Mouse (Mus musculus) stomach, embryonic 16.5 days (tissue): ENCODE results near the gene Mdga1. TPM values are rescaled to one million over a fixed set of nuclear protein-coding genes. Genes with fewer than 3 reads are reported as not detected.
A peak's percentile ranks its signal among the peaks of the same experiment; 100 is the strongest.

Source experiments
- ATAC-seq: fragments of 200-750 bp; cut with Nextera tagmentation; 2 replicates; pipeline ENCODE4 v1.8.0; 2017; ENCODE audit warnings: moderate number of reproducible peaks, moderate TSS enrichment; ENCODE audit not compliant: insufficient read depth, low FRiP score
- H3K27ac ChIP-seq: fragments of 300-500 bp; sonication (generic); 2 replicates; pipeline ENCODE4 v1.5.1; 2014; ENCODE audit warnings: low read length
- H3K27me3 ChIP-seq: fragments of 300-500 bp; sonication (generic); 2 replicates; pipeline ENCODE4 v1.6.1; 2014; ENCODE audit warnings: low read length, control low read depth, mixed read lengths; ENCODE audit not compliant: control insufficient read depth, insufficient read depth
- H3K36me3 ChIP-seq: fragments of 300-500 bp; sonication (generic); 2 replicates; pipeline ENCODE4 v1.6.1; 2014; ENCODE audit warnings: low read length; ENCODE audit not compliant: control insufficient read depth, insufficient read depth
- H3K4me1 ChIP-seq: fragments of 300-500 bp; sonication (generic); 2 replicates; pipeline ENCODE4 v1.6.1; 2014; ENCODE audit warnings: low read length, control low read depth, mixed read lengths; ENCODE audit not compliant: control insufficient read depth, insufficient read depth
- H3K4me2 ChIP-seq: fragments of 300-500 bp; sonication (generic); 2 replicates; pipeline ENCODE4 v1.6.1; 2014; ENCODE audit warnings: low read depth, low read length, mixed read lengths
- H3K4me3 ChIP-seq: fragments of 300-500 bp; sonication (generic); replicated peaks from 2 replicates; pipeline ENCODE4 v1.5.1; 2014; ENCODE audit warnings: mild to moderate bottlenecking, low read length
- H3K9ac ChIP-seq: fragments of 300-500 bp; sonication (generic); 2 replicates; pipeline ENCODE4 v1.6.1; 2014; ENCODE audit warnings: low read length
- H3K9me3 ChIP-seq: fragments of 300-500 bp; sonication (generic); replicated peaks from 2 replicates; pipeline ENCODE4 v1.6.1; 2016; ENCODE audit warnings: low read length, control low read depth; ENCODE audit not compliant: control insufficient read depth
- WGBS: fragments of 180-500 bp; shearing (Covaris S2); extraction: QIAGEN DNeasy Blood & Tissue Kit; methylation state at CpG from one replicate; pipeline ENCODE4 v1.1.7; 2014; 5-methylcytosine and 5-hydroxymethylcytosine counted together
- polyA plus RNA-seq: library from polyadenylated mRNA; unstranded; fragments of >200 nt; fragmentation: Nextera tagmentation; extraction: Ambion mirVana; gene quantifications from 2 replicates; pipeline ENCODE4 v1.2.1, GENCODE M21; 2015

Mdga1 gene
- polyA plus RNA-seq, 1 experiment from 2014 or later: 2.9 TPM

DNA sequence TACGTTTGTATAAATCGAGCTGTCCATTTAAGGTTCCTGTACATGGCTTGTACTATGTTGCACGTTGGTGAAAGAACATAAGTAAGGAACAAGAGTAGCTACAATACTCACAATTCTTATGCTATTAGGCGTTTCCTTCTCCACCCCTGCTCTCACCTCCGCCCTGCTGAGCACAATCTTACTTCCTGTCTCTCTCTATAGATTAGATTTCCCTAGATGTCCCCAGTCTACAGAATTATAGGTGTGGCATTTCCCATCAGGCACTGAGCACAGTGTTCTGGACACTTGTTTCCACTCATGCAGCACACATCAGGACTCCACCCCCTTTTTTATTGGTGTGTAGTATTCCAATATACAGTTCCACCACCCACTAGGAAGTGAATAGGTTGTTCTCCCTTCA lies 19.8 kb upstream of the Mdga1 start:
- 87% methylated on average over 5 of the region's 5 CpGs for WGBS
- Histone ChIP-seq H3K4me3 (no peak overlapping the region), H3K27me3 (no peaks in the 10 kb centered on the region), H3K36me3 (no peaks in the 10 kb centered on the region), H3K4me1 (no peaks in the 10 kb centered on the region), H3K9me3 (no peaks in the 10 kb centered on the region), H3K27ac (no peak overlapping the region), H3K9ac (no peak overlapping the region), H3K4me2 (no peak overlapping the region)
- no peak for ATAC-seq

DNA sequence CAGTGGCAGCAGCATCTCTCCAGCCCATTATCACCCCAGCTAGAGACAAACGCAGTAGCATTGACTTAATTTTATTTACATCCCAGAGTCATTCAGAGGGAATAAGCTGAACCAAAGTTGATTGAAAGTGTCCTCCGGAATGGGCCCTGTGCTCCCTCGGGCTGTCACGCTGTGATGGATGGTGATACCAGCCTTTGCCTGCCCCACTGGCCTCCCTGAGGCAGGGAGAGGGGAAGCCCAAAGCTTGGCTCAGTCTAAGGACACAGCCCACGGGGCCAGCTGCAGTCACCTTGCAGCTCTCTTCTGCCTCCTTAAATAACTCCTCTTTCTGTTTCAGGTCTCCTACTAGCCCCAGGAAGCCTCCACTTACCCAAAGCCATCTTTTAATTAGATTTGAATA lies 18.3 kb upstream of the Mdga1 start:
- 23% methylated on average over 5 of the region's 5 CpGs for WGBS
- H3K4me2 ChIP-seq: no peak overlapping the region
- no peak overlapping the region for H3K9ac ChIP-seq
- H3K27me3 ChIP-seq: no peaks in the 10 kb centered on the region
- ATAC-seq: no peak
- H3K9me3 ChIP-seq: no peaks in the 10 kb centered on the region
- no peak overlapping the region for H3K4me3 ChIP-seq
- no peaks in the 10 kb centered on the region for H3K36me3 ChIP-seq
- no peaks in the 10 kb centered on the region for H3K4me1 ChIP-seq
- H3K27ac ChIP-seq: no peak overlapping the region

DNA sequence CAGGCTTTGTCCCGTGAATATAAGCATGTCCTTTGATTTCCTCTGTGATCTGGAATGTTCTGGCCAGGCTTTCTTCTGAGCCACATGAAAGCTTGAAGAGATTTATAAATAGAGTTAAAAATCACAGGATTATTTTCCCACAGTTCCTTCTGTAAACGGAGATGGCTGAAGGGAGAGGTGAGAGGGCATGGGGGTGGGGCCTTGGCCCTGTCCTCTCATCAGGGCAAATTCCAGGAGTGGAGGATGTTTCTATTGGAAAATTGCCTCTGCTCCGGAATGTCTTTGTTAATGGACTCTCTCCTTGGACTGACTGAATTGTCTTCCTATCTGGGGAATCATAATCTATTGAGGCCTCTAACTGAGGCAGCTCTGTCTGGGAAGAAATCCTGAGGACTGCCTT lies 15.6 kb upstream of the Mdga1 start:
- 17% methylated on average over 3 of the region's 3 CpGs for WGBS
- H3K27ac ChIP-seq: peak overlapping the region; percentile 9; the same call in 1 of the 2 replicates
- 0 out of 2 replicates have a peak, but pooled peaks cover 5% of the 10 kb centered on the region for H3K9me3 ChIP-seq
- H3K36me3 ChIP-seq: no peaks in the 10 kb centered on the region
- H3K9ac ChIP-seq: no peak overlapping the region
- no peaks in the 10 kb centered on the region for H3K27me3 ChIP-seq
- no peaks in the 10 kb centered on the region for H3K4me1 ChIP-seq
- H3K4me3 ChIP-seq: no peak overlapping the region
- no peak overlapping the region for H3K4me2 ChIP-seq
- ATAC-seq: no peak

DNA sequence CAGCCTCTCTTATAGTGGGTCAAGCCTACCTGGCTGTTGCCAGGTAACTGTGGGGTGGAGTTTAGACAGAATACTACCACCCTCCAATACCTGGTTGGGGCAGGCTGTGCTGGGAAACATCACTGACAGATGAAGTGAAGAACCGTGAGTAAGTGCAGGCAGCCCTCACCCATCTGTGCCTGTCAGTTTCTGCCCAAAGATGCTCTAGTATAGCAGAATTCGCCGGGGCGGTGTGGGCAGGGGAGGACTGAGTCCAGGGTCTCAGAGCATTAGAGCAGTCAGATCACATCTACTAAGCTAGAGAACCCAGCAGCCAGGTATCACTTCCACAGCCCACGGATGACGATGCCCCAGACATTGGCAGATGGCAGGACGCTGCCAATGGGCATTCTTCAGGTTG lies 15.0 kb upstream of the Mdga1 start:
- H3K4me3 ChIP-seq: no peak overlapping the region
- no peak overlapping the region for H3K9ac ChIP-seq
- H3K9me3 ChIP-seq: 0 out of 2 replicates have a peak, but pooled peaks cover 5% of the 10 kb centered on the region
- H3K4me2 ChIP-seq: no peak overlapping the region
- 79% methylated on average over 7 of the region's 7 CpGs for WGBS
- H3K27ac ChIP-seq: peak overlapping the region; percentile 9; the same call in 1 of the 2 replicates
- H3K4me1 ChIP-seq: 0 out of 2 replicates have a peak, but pooled peaks cover 3% of the 10 kb centered on the region
- no peaks in the 10 kb centered on the region for H3K27me3 ChIP-seq
- ATAC-seq: no peak
- H3K36me3 ChIP-seq: no peaks in the 10 kb centered on the region

DNA sequence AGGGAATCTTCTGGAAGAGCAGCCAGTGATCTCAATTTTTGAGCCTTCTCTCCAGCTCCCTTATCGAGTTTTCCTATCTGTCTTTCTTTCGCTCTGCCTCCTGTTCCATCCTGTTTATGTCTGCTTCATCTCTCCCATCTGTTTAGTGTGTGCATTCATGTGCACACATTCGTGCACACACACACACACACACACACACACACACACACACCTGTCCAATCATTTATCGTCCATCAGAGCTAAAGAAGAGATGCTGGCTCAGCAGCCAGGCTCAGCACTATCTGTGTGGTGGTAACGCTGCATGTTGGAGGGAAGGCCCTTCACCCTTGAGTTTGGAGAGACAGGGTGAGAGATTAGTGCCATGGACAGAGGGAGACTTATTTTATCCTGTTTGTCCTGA lies 13.3 kb upstream of the Mdga1 start:
- H3K4me1 ChIP-seq: peaks cover 6% of the 10 kb centered on the region; the same call in 1 of the 2 replicates
- no peaks in the 10 kb centered on the region for H3K36me3 ChIP-seq
- 0 out of 2 replicates have a peak, but pooled peaks cover 5% of the 10 kb centered on the region for H3K9me3 ChIP-seq
- WGBS: 70% methylated on average over 5 of the region's 5 CpGs
- H3K27ac ChIP-seq: no peak overlapping the region
- no peak overlapping the region for H3K9ac ChIP-seq
- no peak for ATAC-seq
- no peak overlapping the region for H3K4me3 ChIP-seq
- H3K4me2 ChIP-seq: no peak overlapping the region
- H3K27me3 ChIP-seq: no peaks in the 10 kb centered on the region

DNA sequence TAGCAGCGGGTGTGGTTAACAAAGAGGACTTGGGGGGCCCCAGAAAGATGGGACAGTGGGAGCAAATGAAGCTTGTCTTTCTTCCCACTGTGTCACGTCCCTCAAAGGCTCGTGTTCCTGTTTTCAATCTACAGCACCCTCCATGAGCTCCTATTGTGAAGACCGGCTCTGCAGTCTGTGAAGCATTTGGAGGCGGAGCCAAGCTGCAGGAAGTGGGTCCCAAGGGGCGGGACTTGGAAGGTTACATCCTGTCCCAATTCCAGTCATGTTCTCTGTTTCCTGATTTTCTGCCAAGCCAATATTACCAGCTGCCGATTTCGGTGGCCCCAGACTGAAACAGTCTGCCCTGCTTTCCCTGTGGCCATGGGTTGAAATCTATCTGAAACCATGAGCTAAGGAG lies 11.7 kb upstream of the Mdga1 start:
- Histone ChIP-seq H3K4me3 (no peak overlapping the region), H3K9ac (no peak overlapping the region), H3K4me2 (no peak overlapping the region), H3K27ac (no peak overlapping the region), H3K4me1 (peaks cover 6% of the 10 kb centered on the region; the same call in 1 of the 2 replicates), H3K27me3 (no peaks in the 10 kb centered on the region), H3K36me3 (no peaks in the 10 kb centered on the region), H3K9me3 (0 out of 2 replicates have a peak, but pooled peaks cover 5% of the 10 kb centered on the region)
- 67% methylated on average over 8 of the region's 8 CpGs for WGBS
- no peak for ATAC-seq

DNA sequence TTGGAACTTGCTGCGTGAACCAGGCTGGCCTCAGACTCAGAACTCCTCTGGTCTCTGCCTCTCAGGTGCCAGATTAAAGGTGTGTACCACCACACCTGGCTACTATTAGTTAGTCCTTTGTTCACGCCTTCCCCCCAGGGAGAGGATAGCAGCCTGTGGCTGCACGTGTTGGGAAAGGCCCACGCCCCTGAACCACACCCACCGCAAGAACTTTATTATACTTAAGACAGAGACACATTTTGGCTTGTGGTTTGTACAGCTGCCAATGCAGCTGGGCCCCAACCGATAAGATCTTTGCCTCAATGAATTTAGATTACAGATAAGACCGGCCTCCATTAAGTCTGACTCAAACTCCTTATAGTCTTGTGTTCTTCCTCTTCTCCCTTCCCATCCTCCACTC lies 10.0 kb upstream of the Mdga1 start:
- H3K36me3 ChIP-seq: no peaks in the 10 kb centered on the region

DNA sequence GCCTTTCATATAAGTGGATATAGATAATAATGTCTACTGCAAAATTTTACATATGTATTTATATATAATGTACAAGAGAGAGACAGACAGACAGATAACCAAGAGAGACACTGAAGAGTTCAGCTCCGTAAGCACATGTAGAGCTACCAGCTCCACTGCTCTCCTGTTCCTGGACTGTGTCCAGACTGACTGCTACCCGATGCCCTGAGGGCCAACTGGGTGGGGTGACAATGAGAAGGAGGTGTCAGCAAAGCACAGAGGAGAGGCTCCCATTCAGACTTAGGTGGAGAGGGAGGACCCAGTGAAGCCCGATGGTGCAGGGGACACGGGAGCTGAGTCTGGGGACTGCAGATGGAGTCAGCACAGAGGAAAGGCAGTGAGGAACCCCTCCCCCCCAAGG lies 9.1 kb upstream of the Mdga1 start:
- Histone ChIP-seq H3K4me1 (peaks cover 6% of the 10 kb centered on the region; the same call in 1 of the 2 replicates), H3K27ac (no peak overlapping the region), H3K4me3 (no peak overlapping the region), H3K4me2 (no peak overlapping the region), H3K9ac (no peak overlapping the region), H3K9me3 (0 out of 2 replicates have a peak, but pooled peaks cover 5% of the 10 kb centered on the region), H3K36me3 (no peaks in the 10 kb centered on the region), H3K27me3 (no peaks in the 10 kb centered on the region)
- no peak for ATAC-seq
- WGBS: 47% methylated on average over 4 of the region's 4 CpGs

More for the DNA sequence above, 10.0 kb upstream of the Mdga1 start:
- H3K27me3 ChIP-seq: no peaks in the 10 kb centered on the region
- peak; percentile 59; the same call in 1 of the 2 replicates for ATAC-seq
- H3K4me3 ChIP-seq: no peak overlapping the region
- H3K9ac ChIP-seq: no peak overlapping the region
- 48% methylated on average over 7 of the region's 7 CpGs for WGBS
- H3K27ac ChIP-seq: no peak overlapping the region
- H3K4me2 ChIP-seq: no peak overlapping the region
- H3K9me3 ChIP-seq: 0 out of 2 replicates have a peak, but pooled peaks cover 5% of the 10 kb centered on the region
- peaks cover 6% of the 10 kb centered on the region; the same call in 1 of the 2 replicates for H3K4me1 ChIP-seq

DNA sequence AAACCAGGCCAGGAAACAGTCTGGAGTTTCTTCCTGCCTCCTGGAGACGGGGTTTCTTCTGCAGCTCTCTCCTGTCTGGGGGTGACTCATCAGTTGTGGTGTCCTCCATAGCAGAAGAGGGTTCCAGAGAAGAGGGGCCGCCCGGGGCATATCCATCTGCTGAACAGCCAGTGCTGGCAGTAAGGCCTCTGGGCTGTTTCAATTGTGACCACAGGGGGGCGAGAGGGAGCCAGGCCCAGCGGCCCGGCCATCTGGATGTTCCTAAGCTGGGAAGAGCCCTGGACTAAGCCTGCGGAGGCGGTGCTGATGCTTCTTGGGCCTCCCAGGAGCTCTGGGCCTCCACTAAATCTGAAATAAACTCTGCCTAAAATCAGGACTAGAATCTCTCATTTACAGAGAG lies 5.8 kb upstream of the Mdga1 start:
- no peak overlapping the region for H3K27ac ChIP-seq
- H3K4me3 ChIP-seq: no peak overlapping the region
- no peak overlapping the region for H3K9ac ChIP-seq
- H3K4me1 ChIP-seq: peaks cover 6% of the 10 kb centered on the region; the same call in 1 of the 2 replicates
- H3K36me3 ChIP-seq: no peaks in the 10 kb centered on the region
- ATAC-seq: peak; percentile 76; the same call in 1 of the 2 replicates
- no peak overlapping the region for H3K4me2 ChIP-seq
- no peaks in the 10 kb centered on the region for H3K9me3 ChIP-seq
- 4% methylated on average over 8 of the region's 8 CpGs for WGBS
- no peaks in the 10 kb centered on the region; the same call in 1 of the 2 replicates for H3K27me3 ChIP-seq
